Mouse (Mus musculus) frontal cortex, adult (tissue): ENCODE results near the gene Kcne1l.

Source experiments
- ATAC-seq: cut with Nextera tagmentation; 2 replicates; pipeline ENCODE4 v1.9.2; 2017; ENCODE audit warnings: mild to moderate bottlenecking, moderate library complexity, mixed read lengths; ENCODE audit not compliant: low TSS enrichment

The Kcne1l gene

DNA sequence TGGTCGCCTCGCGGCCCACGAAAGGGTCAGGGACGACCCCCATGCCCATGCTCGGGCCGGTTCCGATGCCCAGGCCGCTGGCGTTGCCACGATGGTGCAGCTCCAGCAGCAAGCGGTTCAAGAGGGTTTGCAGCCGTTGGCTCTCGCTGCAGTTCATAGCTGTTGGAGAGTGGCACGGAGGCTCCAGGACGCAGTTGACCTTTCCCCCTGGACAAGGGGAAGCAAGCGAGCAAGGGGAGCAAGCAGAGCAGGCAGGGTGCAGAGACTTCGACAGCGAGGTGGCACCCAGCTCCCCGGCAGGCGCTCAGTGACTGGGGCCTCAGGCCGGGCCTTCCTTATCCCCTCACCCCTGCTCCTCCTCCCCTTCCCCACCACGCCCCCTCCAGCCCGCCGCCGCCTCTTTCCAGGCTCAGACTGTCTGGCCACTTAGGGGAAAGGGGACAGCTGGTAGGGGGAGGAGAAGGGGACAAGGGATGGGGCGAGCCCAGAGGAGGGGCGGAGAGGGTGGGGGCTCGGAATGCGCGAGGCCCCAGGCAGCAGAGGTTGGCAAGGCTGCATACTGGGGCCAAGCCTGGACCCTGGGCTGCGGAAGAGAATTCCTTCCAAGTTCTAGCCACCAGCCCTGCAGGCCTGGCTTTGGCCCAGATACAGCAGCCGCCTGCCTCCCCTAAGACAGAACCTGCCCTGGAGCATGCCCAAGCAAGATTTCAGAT is at the start of gene Kcne1l:
TSS of gene Kcne1l (minus strand) at position 426 of the 713 bp plus-strand sequence.
- no peak for ATAC-seq

- no peak for ATAC-seq
Observed at GRCm38 (mm10) chrX:142336207-142336606, 30.1 kb upstream of the Kcne1l start.

DNA sequence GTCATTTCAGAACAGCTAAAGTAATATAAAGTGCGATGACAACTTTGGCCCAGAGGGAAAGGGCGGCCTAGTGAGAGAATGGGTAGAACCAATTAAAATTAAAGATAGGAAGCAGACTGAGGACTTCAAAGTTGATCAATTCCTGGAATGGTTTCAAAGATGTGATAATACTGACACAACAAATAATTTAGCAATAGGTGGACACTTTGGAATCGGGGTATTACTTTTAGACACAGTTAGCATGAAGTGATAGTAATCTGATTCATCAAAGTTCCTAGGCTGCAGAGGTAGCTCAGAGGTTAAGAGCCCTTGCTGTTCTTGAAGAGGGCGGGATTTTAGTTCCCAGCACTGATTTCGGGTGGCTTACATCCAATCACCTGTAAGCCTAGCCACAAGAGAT is 29.4 kb upstream of the Kcne1l start:
- no peak for ATAC-seq

GRCm38 (mm10) chrX:142325760-142326159 is 19.7 kb upstream of the Kcne1l start:
- ATAC-seq, result no peak

GRCm38 (mm10) chrX:142316106-142316505 is 10.0 kb upstream of the Kcne1l start:
- no peak for ATAC-seq

DNA sequence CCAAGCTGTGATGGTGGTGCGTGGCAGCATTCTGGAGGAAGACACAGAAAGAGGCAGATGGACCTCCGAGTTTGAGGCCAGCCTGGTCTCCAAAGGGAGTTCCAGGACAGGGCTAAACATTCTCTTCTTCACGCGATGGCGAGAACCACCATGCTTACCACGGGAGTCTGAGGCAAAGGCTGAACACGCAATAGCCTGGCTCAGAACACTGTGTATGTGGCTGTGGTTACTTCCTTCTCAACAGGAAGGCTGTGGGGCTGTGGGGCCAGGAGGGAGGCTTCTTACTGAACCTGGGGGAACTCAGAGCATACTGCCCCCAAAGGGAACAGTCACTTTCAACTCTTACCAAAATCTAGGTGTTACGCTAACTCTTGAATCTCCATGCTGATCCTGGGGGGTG is 9.2 kb upstream of the Kcne1l start:
- no peak for ATAC-seq

DNA sequence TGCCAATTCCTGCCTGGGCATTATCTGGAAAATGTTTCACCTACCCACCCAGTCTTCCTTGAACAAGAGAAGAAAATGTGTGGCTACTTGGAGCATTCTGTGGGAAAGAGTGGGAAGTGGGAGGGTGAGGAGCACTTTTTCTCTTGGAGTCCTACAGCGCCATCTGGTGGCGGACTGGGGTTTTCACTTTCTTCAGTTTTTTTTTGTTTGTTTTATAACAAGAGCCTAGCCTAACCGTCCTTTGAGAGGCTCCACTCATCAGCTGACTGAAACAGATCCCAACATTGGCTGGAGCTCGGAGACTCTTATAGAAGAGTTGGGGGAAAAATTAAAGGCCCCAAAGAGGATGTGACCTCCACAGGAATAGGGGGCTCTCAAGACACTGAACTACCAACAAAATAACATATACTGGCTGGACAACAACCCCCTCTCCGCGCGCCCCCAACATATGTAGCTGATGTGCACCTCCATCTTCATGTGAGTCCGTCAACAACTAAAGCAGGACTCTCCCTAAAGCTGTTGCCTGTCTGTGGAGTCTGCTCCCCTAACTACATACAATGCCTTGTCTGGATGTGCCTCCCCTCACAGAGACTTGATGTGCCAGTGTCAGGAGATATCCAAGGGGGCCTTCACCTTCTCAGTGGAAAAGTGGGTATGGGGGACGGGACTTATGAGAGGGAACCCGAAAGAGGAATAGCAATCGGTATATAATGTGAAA is 8.4 kb upstream of the Kcne1l start:
- peak; percentile 94 for ATAC-seq

GRCm38 (mm10) chrX:142310431-142310830 is 4.3 kb upstream of the Kcne1l start:
- ATAC-seq, result no peak

GRCm38 (mm10) chrX:142305010-142305868 is 855 bp downstream of the Kcne1l start:
- ATAC-seq, result peak; percentile 64

DNA sequence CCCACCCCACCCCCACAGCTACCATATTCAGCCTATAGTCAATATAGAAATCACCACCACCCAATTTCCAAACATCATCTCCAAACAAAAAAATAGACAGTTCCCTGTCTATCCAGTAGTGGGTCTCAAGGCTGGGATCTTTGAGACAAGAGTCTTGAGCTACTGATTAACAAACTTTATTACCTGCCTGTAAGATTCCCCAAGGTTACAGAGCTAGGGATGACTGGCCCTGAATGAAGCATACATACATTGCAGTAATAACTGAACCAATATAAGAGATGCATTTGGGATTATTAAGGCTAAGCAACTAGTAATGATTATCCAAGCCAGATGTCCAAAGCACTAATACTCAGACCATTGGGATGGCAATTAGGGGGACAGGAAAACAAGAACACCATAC is 1.5 kb downstream of the Kcne1l start:
- ATAC-seq, result no peak

GRCm38 (mm10) chrX:142303456-142303855 is 2.6 kb downstream of the Kcne1l start:
- no peak for ATAC-seq

GRCm38 (mm10) chrX:142285905-142286304 is 20.2 kb downstream of the Kcne1l start:
- ATAC-seq, result no peak

DNA sequence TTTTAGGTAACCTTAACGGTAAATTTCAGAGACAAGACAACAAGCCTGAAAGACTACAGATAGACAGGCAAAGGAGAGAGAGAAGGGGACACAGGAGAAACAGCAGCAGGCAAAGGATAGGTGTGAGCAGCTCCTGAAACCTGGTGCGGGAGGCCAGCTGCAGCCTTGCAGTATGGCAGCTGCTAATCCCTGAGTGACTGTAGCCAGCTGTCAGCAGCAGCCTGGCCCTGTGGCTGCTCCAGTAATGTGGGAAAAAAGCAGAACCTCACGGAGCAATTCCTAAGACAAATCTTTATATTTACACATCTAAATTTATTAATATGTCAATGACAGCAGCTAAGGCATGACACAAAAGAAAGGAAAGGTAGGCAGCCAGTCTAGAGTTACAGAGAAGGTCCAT is 29.5 kb downstream of the Kcne1l start:
- no peak for ATAC-seq

GRCm38 (mm10) chrX:142276031-142276430 is 30.1 kb downstream of the Kcne1l start:
- ATAC-seq, result peak; percentile 34; the same call in 1 of the 2 replicates
